Mouse (Mus musculus) embryonic facial prominence, embryonic 13.5 days (tissue): Measurements from ENCODE around the gene Zfp384. TPM values are rescaled to one million over a fixed set of nuclear protein-coding genes. Genes with fewer than 3 reads are reported as not detected.

Experiments used
- ATAC-seq: fragments of 200-750 bp; cut with Nextera tagmentation; 2 replicates; pipeline ENCODE4 v1.8.0; 2017; ENCODE audit warnings: low read depth; ENCODE audit not compliant: insufficient number of reproducible peaks, insufficient read depth, low FRiP score, low TSS enrichment
- H3K27ac ChIP-seq: fragments of 300-500 bp; sonication (generic); 2 replicates; pipeline ENCODE4 v1.5.1; 2015; ENCODE audit warnings: moderate library complexity, mild to moderate bottlenecking, inconsistent platforms
- H3K27me3 ChIP-seq: fragments of 300-500 bp; sonication (generic); 2 replicates; pipeline ENCODE4 v1.6.1; 2015; ENCODE audit warnings: mild to moderate bottlenecking, inconsistent platforms
- H3K36me3 ChIP-seq: fragments of 300-500 bp; sonication (generic); 2 replicates; pipeline ENCODE4 v1.6.1; 2015; ENCODE audit warnings: mild to moderate bottlenecking, inconsistent platforms
- H3K4me1 ChIP-seq: fragments of 300-500 bp; sonication (generic); 2 replicates; pipeline ENCODE4 v1.6.1; 2015; ENCODE audit warnings: inconsistent platforms
- H3K4me2 ChIP-seq: fragments of 300-500 bp; sonication (generic); 2 replicates; pipeline ENCODE4 v1.6.1; 2015; ENCODE audit warnings: moderate library complexity, mild to moderate bottlenecking, inconsistent platforms
- H3K4me3 ChIP-seq: fragments of 300-500 bp; sonication (generic); 2 replicates; pipeline ENCODE4 v1.5.1; 2015; ENCODE audit warnings: mild to moderate bottlenecking, inconsistent platforms
- H3K9ac ChIP-seq: fragments of 300-500 bp; sonication (generic); 2 replicates; pipeline ENCODE4 v1.6.1; 2015; ENCODE audit warnings: mild to moderate bottlenecking, inconsistent platforms
- H3K9me3 ChIP-seq: fragments of 300-500 bp; sonication (generic); 2 replicates; pipeline ENCODE4 v1.6.1; 2016; ENCODE audit warnings: inconsistent platforms
- WGBS: fragments of 180-500 bp; shearing (Covaris S2); methylation state at CpG from one replicate; pipeline ENCODE4 v1.1.7; 2015; ENCODE audit warnings: mixed read lengths; 5-methylcytosine and 5-hydroxymethylcytosine counted together
- polyA plus RNA-seq: library from polyadenylated mRNA; unstranded; fragments of >200 nt; fragmentation: Nextera tagmentation; extraction: Ambion mirVana; gene quantifications from 2 replicates; pipeline ENCODE4 v1.2.1, GENCODE M21; 2015

Zfp384 gene
- 19.9 and 23.5 TPM in 2 replicates for polyA plus RNA-seq

GRCm38 (mm10) chr6:125009129-125009180 lies at the start of gene Zfp384:
Gene Zfp384 (plus strand): TSS chr6:125009145.
- H3K4me1 ChIP-seq, result peaks cover 39% of the 10 kb centered on the region
- H3K27ac ChIP-seq, result peak within 1 kb of the TSS; percentile 99
- H3K4me3 ChIP-seq, result peak within 1 kb of the TSS; percentile 69
- no peaks in the 10 kb centered on the region for H3K9me3 ChIP-seq
- H3K36me3 ChIP-seq, result peaks cover 27% of the 10 kb centered on the region
- ATAC-seq, result no peak
- H3K27me3 ChIP-seq, result no peaks in the 10 kb centered on the region
- 0% methylated on average over 3 of the region's 3 CpGs for WGBS
- peak within 1 kb of the TSS; percentile 95 for H3K9ac ChIP-seq
- peak within 1 kb of the TSS; percentile 90 for H3K4me2 ChIP-seq

GRCm38 (mm10) chr6:124959960-124960359 lies 49.0 kb upstream of the Zfp384 start:
- Histone ChIP-seq H3K36me3 (peaks cover 77% of the 10 kb centered on the region), H3K9ac (no peak overlapping the region), H3K4me2 (no peak overlapping the region), H3K27ac (no peak overlapping the region), H3K27me3 (no peaks in the 10 kb centered on the region), H3K9me3 (no peaks in the 10 kb centered on the region), H3K4me3 (no peak overlapping the region), H3K4me1 (peaks cover 8% of the 10 kb centered on the region)
- ATAC-seq, result no peak
- 96% methylated on average over 13 of the region's 13 CpGs for WGBS

GRCm38 (mm10) chr6:124961021-124961420 lies 47.9 kb upstream of the Zfp384 start:
- Histone ChIP-seq H3K4me1 (peaks cover 9% of the 10 kb centered on the region), H3K9ac (0 out of 2 replicates have a peak overlapping the region, but pooled peaks have one; percentile 46), H3K36me3 (peaks cover 67% of the 10 kb centered on the region), H3K4me3 (no peak overlapping the region), H3K9me3 (no peaks in the 10 kb centered on the region), H3K4me2 (no peak overlapping the region), H3K27me3 (no peaks in the 10 kb centered on the region), H3K27ac (no peak overlapping the region)
- no peak for ATAC-seq
- 94% methylated on average over 12 of the region's 12 CpGs for WGBS

GRCm38 (mm10) chr6:124964638-124965037 lies 44.3 kb upstream of the Zfp384 start:
- 36% methylated on average over 16 of the region's 16 CpGs for whole genome bisulfite sequencing
- H3K27me3 ChIP-seq, result no peaks in the 10 kb centered on the region
- peaks cover 9% of the 10 kb centered on the region for H3K4me1 ChIP-seq
- peak overlapping the region; percentile 94 for H3K9ac ChIP-seq
- peak overlapping the region; percentile 97 for H3K4me2 ChIP-seq
- ATAC-seq, result 0 out of 2 replicates have a peak, but pooled peaks have one; percentile 6
- H3K9me3 ChIP-seq, result no peaks in the 10 kb centered on the region
- peak overlapping the region; percentile 79 for H3K4me3 ChIP-seq
- peak overlapping the region; percentile 95 for H3K27ac ChIP-seq
- H3K36me3 ChIP-seq, result peaks cover 41% of the 10 kb centered on the region

GRCm38 (mm10) chr6:124965088-124965719 lies 43.7 kb upstream of the Zfp384 start, which contains the start of gene Cops7a:
Gene Cops7a (minus strand): TSS chr6:124965538.
- peak within 1 kb of the TSS; percentile 97 for H3K4me2 ChIP-seq
- peak; percentile 89 for ATAC-seq
- H3K9me3 ChIP-seq, result no peaks in the 10 kb centered on the region
- H3K9ac ChIP-seq, result peak within 1 kb of the TSS; percentile 94
- 1% methylated on average over 68 of the region's 68 CpGs for WGBS
- peak within 1 kb of the TSS; percentile 95 for H3K27ac ChIP-seq
- peaks cover 9% of the 10 kb centered on the region for H3K4me1 ChIP-seq
- H3K27me3 ChIP-seq, result no peaks in the 10 kb centered on the region
- peaks cover 36% of the 10 kb centered on the region for H3K36me3 ChIP-seq
- H3K4me3 ChIP-seq, result peak within 1 kb of the TSS; percentile 79

GRCm38 (mm10) chr6:124965747-124966146 lies 43.2 kb upstream of the Zfp384 start:
- peaks cover 9% of the 10 kb centered on the region for H3K4me1 ChIP-seq
- no peaks in the 10 kb centered on the region for H3K9me3 ChIP-seq
- H3K9ac ChIP-seq, result peak overlapping the region; percentile 94
- no peaks in the 10 kb centered on the region for H3K27me3 ChIP-seq
- ATAC-seq, result no peak
- peak overlapping the region; percentile 95 for H3K27ac ChIP-seq
- WGBS, result 16% methylated on average over 15 of the region's 15 CpGs
- H3K4me2 ChIP-seq, result peak overlapping the region; percentile 97
- H3K36me3 ChIP-seq, result peaks cover 30% of the 10 kb centered on the region
- peak overlapping the region; percentile 79 for H3K4me3 ChIP-seq

GRCm38 (mm10) chr6:124966466-124967118 lies 42.4 kb upstream of the Zfp384 start:
- WGBS, result 97% methylated on average over 7 of the region's 7 CpGs
- Histone ChIP-seq H3K9me3 (no peaks in the 10 kb centered on the region), H3K9ac (no peak overlapping the region), H3K4me3 (peak overlapping the region; percentile 79), H3K4me1 (peaks cover 9% of the 10 kb centered on the region), H3K36me3 (peaks cover 22% of the 10 kb centered on the region), H3K4me2 (peak overlapping the region; percentile 97), H3K27me3 (no peaks in the 10 kb centered on the region), H3K27ac (no peak overlapping the region)
- no peak for ATAC-seq

GRCm38 (mm10) chr6:124967766-124968165 lies 41.2 kb upstream of the Zfp384 start:
- Histone ChIP-seq H3K27me3 (no peaks in the 10 kb centered on the region), H3K36me3 (peaks cover 10% of the 10 kb centered on the region), H3K9me3 (no peaks in the 10 kb centered on the region), H3K4me2 (no peak overlapping the region), H3K27ac (no peak overlapping the region), H3K4me3 (no peak overlapping the region), H3K4me1 (peaks cover 9% of the 10 kb centered on the region), H3K9ac (no peak overlapping the region)
- WGBS, result 76% methylated on average over 4 of the region's 4 CpGs
- no peak for ATAC-seq

GRCm38 (mm10) chr6:124992241-124992640 lies 16.7 kb upstream of the Zfp384 start:
- 65% methylated on average over 4 of the region's 4 CpGs for WGBS
- ATAC-seq, result no peak
- H3K4me3 ChIP-seq, result no peak overlapping the region

GRCm38 (mm10) chr6:124993365-124993764 lies 15.6 kb upstream of the Zfp384 start:
- H3K27ac ChIP-seq, result no peak overlapping the region
- no peaks in the 10 kb centered on the region for H3K36me3 ChIP-seq
- no peaks in the 10 kb centered on the region for H3K9me3 ChIP-seq
- no peak overlapping the region for H3K4me2 ChIP-seq
- peaks cover 21% of the 10 kb centered on the region for H3K4me1 ChIP-seq
- no peak overlapping the region for H3K9ac ChIP-seq
- H3K4me3 ChIP-seq, result no peak overlapping the region
- 78% methylated on average over 9 of the region's 9 CpGs for WGBS
- ATAC-seq, result no peak
- H3K27me3 ChIP-seq, result peaks cover 70% of the 10 kb centered on the region

More at GRCm38 (mm10) chr6:124992241-124992640, 16.7 kb upstream of the Zfp384 start:
- Histone ChIP-seq H3K4me2 (no peak overlapping the region), H3K36me3 (no peaks in the 10 kb centered on the region), H3K9ac (no peak overlapping the region), H3K4me1 (peaks cover 10% of the 10 kb centered on the region), H3K27ac (no peak overlapping the region), H3K9me3 (no peaks in the 10 kb centered on the region), H3K27me3 (peaks cover 63% of the 10 kb centered on the region)

GRCm38 (mm10) chr6:124993876-124994275 lies 15.1 kb upstream of the Zfp384 start:
- no peak overlapping the region for H3K27ac ChIP-seq
- H3K9me3 ChIP-seq, result no peaks in the 10 kb centered on the region
- H3K4me2 ChIP-seq, result 0 out of 2 replicates have a peak overlapping the region, but pooled peaks have one; percentile 3
- WGBS, result 13% methylated on average over 11 of the region's 11 CpGs
- peak overlapping the region; percentile 54; the same call in 1 of the 2 replicates for H3K9ac ChIP-seq
- no peak for ATAC-seq
- peaks cover 26% of the 10 kb centered on the region for H3K4me1 ChIP-seq
- H3K4me3 ChIP-seq, result no peak overlapping the region
- peaks cover 75% of the 10 kb centered on the region for H3K27me3 ChIP-seq
- H3K36me3 ChIP-seq, result no peaks in the 10 kb centered on the region

- ATAC-seq, result no peak
- 85% methylated on average over 7 of the region's 7 CpGs for WGBS
- H3K27me3 ChIP-seq, result peaks cover 89% of the 10 kb centered on the region
These were observed 13.7 kb upstream of the Zfp384 start for GRCm38 (mm10) chr6:124995246-124995645.

More at GRCm38 (mm10) chr6:124995246-124995645, 13.7 kb upstream of the Zfp384 start:
- no peak overlapping the region for H3K4me3 ChIP-seq
- no peaks in the 10 kb centered on the region for H3K36me3 ChIP-seq
- no peak overlapping the region for H3K27ac ChIP-seq
- H3K4me1 ChIP-seq, result peaks cover 33% of the 10 kb centered on the region
- H3K9me3 ChIP-seq, result no peaks in the 10 kb centered on the region
- no peak overlapping the region for H3K4me2 ChIP-seq
- no peak overlapping the region for H3K9ac ChIP-seq
